Mouse (Mus musculus): ENCODE measurements at regions not wholly inside any gene's neighbourhood (a gene's known extent, or its start where the extent isn't known, plus 50 kb on each side); places are given as distances from the start of the nearest gene placed in this dataset.

- TF ChIP-seq CTCF (IDR thresholded peaks at IDR 0.05; ENCODE audit: low read depth) (no peak), EP300 (IDR thresholded peaks at IDR 0.05; ENCODE audit: low read depth) (no peak)
These were observed 146.2 kb downstream of the Fam43a start for GRCm38 (mm10) chr16:30745598-30746181.

Data from liver, postnatal 0 days (tissue).